Mouse (Mus musculus): ENCODE results near the gene Slc39a11. TPM values are rescaled to one million over a fixed set of nuclear protein-coding genes. Genes with fewer than 3 reads are reported as not detected.

Slc39a11 gene
- total RNA-seq, 2 experiments from 2014 or later: 11.2 to 11.4 TPM

- ATAC-seq (ENCODE audit: poor library complexity, severe bottlenecking): peak; percentile 61
Observed at GRCm38 (mm10) chr11:113207966-113208365, 441.9 kb downstream of the Slc39a11 start.

DNA sequence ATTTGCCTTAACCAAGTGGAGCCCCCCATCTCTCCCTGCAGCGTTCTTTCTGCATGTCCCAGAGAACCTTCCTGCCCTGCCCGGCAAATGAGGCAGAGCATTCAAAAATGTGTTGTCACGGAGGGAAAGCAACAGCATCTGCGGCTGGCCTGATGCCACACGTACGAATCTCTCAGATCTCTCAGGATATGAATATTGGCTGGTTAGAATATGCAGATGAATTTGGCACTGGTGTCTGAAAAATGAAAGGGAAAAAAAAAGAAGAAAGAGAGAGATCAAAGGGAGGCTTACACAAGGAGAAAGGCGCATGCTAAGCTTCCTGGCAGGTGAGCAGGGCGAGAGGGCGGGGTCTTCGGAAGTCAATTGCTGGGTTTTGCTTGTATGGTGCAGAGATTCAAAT, 443.8 kb downstream of the Slc39a11 start:
- no peak for ATAC-seq (ENCODE audit: poor library complexity, severe bottlenecking)

- peak; percentile 52 for ATAC-seq (ENCODE audit: poor library complexity, severe bottlenecking)
Observed at GRCm38 (mm10) chr11:113203008-113203407, 446.9 kb downstream of the Slc39a11 start.

- ATAC-seq (ENCODE audit: poor library complexity, severe bottlenecking): peak; percentile 72
Observed at GRCm38 (mm10) chr11:113201470-113201997, 448.3 kb downstream of the Slc39a11 start.

DNA sequence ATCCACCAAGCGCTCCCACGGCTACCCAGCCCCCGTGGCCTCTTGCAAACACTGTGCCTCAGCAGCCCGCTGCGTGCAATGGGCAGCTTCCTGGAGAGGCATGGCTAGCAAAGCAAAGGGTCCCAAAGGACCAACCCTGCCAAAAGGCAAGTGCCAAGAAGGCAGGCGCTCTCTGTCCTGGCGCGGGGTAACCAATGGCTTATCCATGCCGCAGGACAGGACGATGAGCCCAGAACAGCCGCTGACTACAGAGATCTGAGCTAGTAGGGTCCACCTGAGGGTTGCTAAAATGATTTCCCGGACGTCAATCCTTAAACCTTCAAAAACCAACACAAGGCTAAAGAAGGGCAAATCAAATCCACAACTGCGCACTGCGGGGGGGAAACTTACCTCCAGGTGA, 449.0 kb downstream of the Slc39a11 start:
- no peak for ATAC-seq (ENCODE audit: poor library complexity, severe bottlenecking)

DNA sequence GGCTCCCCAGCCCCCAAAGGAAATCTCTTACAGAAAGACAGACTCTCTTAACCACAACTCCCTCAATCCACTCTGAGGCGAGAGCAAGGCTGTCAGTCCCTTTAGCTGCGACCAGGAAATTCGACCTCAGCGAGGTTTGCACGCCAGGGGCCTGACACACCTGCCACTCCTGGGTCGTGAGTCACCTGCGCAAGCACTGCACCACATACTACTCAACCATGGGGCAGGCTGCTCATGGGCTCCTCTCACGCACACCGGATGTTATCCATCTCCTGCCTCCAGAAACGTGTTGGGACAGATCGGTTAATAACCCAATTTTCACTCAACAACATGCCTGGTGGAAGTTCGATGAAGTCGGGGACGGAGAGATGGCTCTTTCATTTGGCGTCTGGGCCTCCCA, 451.3 kb downstream of the Slc39a11 start:
- no peak for ATAC-seq (ENCODE audit: poor library complexity, severe bottlenecking)

GRCm38 (mm10) chr11:113197624-113198023, 452.3 kb downstream of the Slc39a11 start:
- ATAC-seq (ENCODE audit: poor library complexity, severe bottlenecking): no peak

- ATAC-seq (ENCODE audit: poor library complexity, severe bottlenecking): no peak
Observed at GRCm38 (mm10) chr11:113196234-113197007, 453.5 kb downstream of the Slc39a11 start.

Other genes with a start within 250 kb of the Slc39a11 start
- gene Sstr2, start 30.7 kb downstream of the Slc39a11 start, total RNA-seq (2015): 0.18 TPM in 1 of 2 replicates, not detected in the other
- gene Sstr2, start 30.7 kb downstream of the Slc39a11 start, total RNA-seq (2017): not detected in 2 replicates
- gene Cog1, start 910 bp downstream of the Slc39a11 start, total RNA-seq (2015): 25.0 and 31.2 TPM in 2 replicates
- gene Cog1, start 910 bp downstream of the Slc39a11 start, total RNA-seq (2017): 15.3 and 22.4 TPM in 2 replicates
- gene Fam104a, start 34.1 kb upstream of the Slc39a11 start, total RNA-seq (2015): 15.5 and 16.1 TPM in 2 replicates
- gene Fam104a, start 34.1 kb upstream of the Slc39a11 start, total RNA-seq (2017): 11.2 and 19.6 TPM in 2 replicates
- gene D11Wsu47e, start 34.3 kb upstream of the Slc39a11 start, total RNA-seq (2015): 3.2 and 5.4 TPM in 2 replicates
- 10.3 and 13.1 TPM in 2 replicates for gene D11Wsu47e, start 34.3 kb upstream of the Slc39a11 start, total RNA-seq (2017)
- not detected in 2 replicates for gene Cpsf4l, start 59.9 kb upstream of the Slc39a11 start, total RNA-seq (2015)
- not detected in 2 replicates for gene Cpsf4l, start 59.9 kb upstream of the Slc39a11 start, total RNA-seq (2017)
- gene Cdc42ep4, start 101.8 kb upstream of the Slc39a11 start, total RNA-seq (2015): 14.0 and 20.1 TPM in 2 replicates
- gene Cdc42ep4, start 101.8 kb upstream of the Slc39a11 start, total RNA-seq (2017): 26.9 and 27.8 TPM in 2 replicates

All from megakaryocyte, adult 5-6 weeks (primary cell).